Mouse (Mus musculus) embryo, embryonic 10.5 days (tissue): Measurements from ENCODE around the gene Uvrag.

Experiments
- DNase-seq: peaks from one replicate; pipeline ENCODE4 v3.0.0-alpha.2; 2015; ENCODE audit warnings: low spot score

The Uvrag gene

DNA sequence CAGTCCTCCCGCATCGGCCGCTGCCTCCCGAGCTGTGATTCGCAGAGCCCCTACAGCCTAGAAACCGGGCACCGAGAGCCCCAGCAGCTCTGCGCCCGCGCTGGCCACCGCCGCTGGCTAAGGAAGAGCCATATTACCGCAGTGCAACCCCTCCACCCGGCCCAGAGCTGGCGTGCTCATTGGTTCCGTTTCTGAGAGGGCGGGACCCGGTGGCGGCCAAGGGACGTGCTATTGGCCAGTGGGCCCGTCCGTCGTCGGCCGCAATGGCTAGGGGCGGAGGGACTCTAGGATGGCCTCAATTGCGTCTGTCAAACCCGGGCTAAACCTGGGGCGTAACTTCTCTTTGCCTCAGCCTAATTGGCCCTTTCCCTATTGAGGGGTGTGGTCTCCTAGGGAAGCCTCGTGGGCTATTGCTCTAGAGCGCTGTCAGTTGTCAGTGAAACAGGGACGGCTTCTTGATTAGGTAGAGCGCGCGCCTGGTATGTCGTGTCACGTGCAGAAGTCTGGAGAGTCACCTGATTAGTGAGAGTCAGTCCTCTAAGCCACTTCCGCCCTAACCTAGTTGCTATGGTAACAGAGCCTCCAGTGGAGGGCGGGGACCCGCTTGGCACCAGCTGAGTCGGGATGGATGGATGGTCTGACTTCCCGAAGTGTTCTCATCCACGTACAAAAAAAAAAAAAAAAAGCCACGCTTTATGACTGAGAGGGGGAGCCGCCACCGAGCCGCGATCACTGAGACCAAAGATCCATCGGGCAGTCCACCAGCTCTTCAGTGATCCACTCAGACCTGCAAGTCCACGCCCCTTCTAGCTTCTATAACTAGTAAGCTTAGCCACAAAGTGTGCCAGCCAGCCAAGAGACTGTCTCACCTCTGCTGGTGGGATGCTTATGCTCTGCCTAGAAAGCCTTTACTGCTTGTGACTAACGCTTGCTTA lies at the start of gene Uvrag:
Gene Uvrag, minus strand, starts transcription at position 158 of the 935 bp plus-strand sequence.
- peak; percentile 99 for DNase-seq

DNA sequence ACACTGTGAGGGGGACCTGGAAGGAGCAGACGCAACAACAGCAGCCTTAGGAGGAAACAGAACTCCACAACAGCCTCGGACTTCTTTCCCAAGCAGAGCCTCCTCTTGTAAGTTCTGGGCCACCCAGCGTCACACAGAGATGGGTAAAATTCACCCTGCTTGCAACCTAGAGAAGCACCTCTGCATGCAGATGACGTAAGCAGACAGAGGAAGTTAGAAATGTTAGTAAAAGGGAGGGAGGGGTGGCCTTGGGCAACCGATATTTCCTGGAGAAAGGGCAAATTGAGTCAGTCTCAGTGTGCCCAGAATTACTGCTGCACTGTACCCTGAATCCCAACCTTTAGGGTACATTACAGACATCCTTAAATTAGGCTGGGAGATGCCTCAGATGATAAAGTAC lies 48.9 kb upstream of the Uvrag start:
- DNase-seq = no peak

DNA sequence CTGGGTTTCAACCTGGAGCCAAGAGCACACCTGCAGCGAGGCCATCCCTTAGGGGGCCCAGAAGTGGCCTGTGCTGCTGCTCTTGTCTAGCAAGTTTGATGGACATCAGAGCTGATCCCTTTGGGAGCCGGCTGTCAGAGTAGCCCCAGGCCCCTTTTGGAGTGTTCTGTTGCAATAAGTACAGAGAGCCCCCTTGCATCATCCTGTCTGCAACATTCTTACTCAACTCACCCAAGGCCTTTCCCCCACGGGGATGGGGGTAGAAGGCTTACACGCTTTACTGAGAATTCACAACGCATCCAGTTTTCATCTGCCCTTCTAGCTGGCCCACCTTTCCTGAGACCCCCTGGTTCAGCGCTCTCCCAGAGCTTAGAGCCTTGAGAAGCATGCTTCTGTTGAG lies 47.7 kb upstream of the Uvrag start:
- no peak for DNase-seq

DNA sequence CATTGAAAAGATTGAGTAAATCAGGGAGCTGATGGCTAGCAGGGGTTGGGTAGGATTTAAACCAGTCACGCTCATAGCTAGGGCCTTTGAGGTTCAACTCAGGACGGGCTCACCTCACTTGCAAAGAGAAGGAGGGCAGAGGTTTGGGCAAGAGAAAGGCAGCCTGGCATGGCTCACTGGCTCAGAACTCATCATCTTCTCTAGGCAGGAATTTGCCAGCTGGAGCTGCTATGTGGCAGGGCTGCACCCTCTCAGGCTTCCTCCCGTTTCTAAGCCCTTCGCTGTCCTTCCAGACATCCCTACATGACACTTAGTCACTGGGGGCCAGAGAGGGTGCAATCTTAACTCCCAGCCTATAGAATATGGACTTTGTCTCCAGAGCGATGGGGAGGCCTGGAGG lies 46.5 kb upstream of the Uvrag start:
- no peak for DNase-seq

DNA sequence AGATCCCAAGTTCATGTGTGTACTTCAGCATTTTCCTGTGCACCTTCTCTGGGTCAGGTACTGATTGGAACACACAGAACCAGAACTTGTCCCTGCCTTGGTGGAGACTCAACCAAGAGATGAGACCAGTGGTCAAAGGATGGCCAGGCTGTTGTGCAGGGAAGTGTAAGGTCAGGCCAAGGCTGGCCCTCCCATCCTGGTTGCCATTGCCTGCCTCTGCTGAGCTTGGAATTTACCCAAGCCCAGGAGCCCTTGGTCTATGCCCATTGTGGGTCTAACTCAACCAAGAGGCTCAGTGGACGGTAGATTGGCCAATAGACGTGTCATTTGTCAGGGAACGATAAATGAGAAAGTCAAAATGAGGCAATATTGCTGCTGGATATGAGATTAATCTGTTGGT lies 44.5 kb upstream of the Uvrag start:
- DNase-seq = no peak

DNA sequence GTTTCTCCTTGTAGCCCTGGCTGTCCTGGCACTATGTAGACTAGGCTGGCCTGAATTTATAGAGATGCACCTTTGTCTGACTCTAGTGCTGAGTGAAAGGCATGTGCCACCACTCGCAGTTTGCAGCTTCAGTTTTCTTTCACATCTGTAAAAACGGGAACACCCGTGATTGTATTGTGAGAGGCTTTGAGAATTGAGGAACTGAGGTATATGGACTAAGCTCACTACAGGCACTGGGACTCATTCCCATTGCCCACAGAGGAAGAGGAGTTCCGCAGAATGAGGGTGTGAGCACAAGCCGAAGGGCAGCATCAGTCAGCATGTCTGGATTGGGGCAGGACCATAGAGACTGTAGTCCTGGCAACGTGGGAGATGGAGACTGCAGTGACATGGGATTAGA lies 42.8 kb upstream of the Uvrag start:
- DNase-seq = no peak

DNA sequence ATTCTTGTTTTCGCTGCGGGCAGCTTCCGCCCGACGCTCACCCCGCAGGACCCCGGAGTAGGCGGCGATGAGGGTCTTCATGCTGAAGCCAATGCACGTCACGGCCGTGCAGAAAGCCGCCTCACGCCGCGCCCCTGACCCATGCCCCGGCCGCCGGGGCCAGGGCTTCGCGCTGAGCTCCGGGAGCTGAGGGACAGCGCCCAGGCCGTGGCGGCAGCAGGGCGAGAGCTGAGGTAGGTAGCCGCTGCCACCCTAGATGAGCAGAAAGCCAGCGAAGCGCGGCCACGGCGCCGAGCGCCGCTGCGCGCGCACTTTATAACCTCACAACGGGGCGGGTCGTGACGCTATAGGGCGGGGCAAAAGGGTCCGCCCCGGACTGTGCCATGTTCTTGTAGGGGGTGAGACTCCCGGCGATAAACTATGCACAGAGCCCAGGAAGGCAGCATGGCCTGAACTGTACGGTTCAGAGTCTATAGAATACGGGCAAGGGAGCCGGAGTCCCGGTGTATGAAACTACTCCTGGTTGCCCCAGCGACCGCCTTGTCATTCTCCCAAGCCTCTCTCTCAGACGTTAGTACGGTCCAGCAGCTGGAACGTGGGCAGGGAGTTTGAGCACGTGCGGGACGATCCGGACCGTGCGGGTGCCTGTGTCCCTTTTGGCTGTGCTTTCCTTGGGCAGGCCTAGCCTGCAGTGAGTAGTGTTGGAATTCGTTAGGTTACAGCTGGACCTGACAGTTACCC lies 41.7 kb upstream of the Uvrag start, which contains the start of gene Dgat2:
Gene Dgat2, minus strand, starts transcription at position 288 of the 741 bp plus-strand sequence.
- DNase-seq = peak; percentile 92

DNA sequence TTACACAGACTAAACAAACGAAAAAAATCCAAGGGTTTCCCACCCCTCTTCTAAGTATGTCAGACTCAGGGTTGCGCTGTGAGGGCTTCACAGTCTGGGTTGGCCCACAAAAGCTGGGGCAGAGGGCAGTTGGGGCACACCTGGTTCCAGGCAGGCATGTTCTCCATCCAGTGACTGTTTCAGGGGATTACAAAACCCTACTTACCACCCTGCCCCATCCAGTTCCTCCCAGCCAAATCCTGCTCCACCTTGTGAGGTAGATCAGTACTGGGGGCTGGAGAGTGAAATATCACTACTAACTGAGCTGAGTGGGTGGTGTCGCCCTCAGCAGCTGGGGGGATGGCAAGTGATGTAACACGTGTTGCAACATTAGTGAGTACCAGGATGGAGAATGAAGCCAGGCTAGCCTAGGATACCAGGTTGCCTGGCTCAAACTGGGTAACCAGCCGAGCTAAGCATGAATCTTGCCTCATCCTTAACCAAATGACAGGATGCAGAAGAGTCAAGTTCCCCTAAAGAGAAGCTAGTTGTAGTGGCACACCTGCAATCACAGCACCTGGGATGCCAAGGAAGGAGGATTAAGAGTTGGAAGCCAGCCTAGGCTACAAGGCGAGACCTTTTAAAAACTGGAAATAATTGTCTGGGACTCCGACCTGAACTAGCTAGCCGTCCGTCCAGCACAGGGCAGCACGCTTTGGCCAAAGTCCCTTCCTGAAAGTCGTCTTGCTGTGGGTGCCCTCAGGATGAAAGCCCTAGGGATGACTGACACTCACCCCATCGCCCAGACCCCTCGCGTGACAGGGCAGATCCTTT lies 40.9 kb upstream of the Uvrag start:
- peak; percentile 4 for DNase-seq

DNA sequence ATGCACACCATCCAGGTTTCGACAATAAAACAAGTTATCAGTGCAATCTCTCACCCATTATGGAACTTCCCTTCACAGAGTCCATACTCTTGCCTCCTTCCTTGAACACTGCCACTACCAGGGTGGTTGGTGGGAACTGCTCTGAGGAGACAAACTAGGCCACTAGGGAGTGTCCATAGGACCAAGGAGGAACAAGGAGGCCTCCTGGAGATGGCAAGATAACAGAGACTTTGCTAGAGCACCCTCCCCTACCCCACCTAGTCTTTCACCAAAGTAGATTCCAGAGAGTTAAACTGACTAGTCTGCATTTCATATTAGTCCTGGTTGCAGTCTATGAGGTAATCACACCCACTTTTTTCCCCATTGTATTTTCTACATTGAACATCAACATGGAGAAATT lies 39.2 kb upstream of the Uvrag start:
- no peak for DNase-seq

DNA sequence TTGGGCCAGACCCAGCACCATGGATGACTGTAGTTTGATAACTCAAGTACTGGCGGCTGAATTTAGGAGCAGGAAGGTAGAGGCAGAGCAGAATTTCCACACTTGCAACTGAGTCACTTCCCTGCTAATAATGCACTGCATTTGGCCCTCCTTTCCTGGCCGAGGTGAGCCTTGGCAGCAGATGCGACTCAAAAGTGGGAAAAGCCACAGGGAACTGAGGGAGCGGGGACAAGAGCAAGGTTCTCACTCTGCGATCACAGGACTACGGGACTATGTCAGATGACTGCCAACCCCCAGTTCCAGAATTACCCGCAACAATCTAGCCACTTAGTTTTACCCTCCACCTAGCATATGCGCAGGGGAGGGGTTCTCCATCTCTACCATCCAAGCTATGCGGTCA lies 38.3 kb upstream of the Uvrag start:
- DNase-seq = no peak

DNA sequence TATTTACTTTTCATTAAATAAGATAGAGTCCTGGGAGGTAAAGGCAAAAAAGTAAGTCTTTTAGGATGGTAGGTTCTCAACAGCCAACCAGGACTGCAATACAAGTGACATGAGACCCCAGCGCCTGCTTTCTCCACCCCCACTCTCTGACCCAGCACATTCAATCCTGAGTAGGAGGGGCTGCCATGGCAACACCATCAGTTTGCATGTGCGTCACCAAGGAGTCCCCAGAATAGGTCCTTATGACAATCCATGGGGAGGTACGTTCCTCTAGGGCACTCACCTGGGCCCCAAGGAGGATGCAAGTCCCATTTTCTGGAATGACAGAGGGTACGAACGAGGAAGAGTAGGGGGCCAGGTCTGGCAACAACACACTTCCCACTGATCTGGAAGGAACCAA lies 36.4 kb upstream of the Uvrag start:
- no peak for DNase-seq

DNA sequence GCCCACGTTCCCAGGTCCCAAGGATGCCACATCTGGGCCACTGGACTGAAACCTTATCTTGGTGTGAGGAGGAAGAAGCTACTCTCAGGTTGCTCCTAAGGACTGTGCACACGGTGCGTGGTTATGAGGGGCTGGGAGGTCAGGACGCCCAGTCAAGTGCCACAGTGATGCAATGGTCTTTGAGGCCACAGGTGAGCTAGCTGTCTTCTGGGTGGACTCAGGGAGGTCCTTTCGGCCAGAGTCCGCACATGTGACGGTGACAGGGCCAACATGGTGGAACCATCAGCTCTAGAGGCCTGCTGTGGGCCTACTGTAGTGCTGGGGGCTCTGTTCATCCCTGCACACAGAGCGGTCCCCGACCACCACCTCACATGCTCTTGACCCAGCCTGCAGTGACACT lies 34.7 kb upstream of the Uvrag start:
- DNase-seq = no peak

DNA sequence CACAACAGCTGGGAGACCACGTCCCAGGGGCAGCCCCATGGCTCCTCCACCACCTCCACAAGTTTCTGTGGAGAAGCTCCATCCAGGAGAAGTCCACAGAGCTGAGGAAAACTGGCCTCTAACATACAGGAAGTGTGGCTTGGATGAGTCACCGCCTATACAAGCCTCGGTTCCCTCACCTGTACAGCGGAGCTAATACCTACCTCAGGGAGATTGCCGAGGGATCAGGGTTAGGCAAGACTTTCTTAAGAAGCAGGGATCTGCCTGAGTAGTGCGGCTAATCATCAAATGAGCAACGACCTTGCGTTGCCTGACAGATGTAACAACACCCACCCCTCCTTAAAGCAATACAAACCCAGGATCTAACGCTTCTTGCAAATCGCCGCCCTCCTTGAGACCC lies 34.2 kb upstream of the Uvrag start:
- no peak for DNase-seq

DNA sequence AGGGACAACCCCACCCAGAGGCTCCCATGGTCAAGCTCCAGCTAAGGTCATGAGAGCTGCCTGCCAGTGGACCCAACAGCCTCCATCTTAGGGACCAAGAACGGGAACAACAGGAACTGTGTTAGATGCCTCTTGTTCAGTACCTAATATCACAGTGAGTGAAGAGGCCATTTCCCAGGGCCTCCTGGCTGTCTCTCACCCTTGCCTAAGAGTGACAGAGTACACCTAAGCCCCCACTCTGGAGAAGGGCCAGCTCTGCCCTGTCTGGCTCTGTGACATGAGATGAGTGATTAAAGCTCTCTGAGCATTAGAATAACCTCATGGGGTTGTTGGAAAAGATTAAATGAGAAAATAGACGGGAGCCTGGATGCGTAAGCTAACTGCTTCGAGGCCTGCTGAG lies 33.1 kb upstream of the Uvrag start:
- DNase-seq = no peak

DNA sequence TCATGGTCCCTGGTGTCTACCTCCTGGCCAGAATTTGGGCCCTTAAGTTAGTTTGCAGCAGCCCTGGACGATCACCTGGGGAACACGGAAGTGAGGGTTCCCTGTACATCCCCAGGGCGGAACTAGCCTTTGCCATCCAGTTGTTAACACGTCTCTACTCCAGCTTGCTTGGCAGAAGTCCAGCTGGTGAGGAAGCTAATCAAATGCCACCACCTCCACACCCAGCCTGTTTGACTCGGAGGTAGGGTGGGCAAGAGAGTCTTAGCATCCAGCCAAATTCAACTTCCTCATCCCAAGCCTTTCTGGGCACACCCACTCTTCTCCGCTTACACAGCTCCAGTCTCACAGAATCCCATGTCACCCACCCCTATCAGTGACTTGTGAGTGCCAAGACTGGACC lies 32.0 kb upstream of the Uvrag start:
- DNase-seq = no peak

DNA sequence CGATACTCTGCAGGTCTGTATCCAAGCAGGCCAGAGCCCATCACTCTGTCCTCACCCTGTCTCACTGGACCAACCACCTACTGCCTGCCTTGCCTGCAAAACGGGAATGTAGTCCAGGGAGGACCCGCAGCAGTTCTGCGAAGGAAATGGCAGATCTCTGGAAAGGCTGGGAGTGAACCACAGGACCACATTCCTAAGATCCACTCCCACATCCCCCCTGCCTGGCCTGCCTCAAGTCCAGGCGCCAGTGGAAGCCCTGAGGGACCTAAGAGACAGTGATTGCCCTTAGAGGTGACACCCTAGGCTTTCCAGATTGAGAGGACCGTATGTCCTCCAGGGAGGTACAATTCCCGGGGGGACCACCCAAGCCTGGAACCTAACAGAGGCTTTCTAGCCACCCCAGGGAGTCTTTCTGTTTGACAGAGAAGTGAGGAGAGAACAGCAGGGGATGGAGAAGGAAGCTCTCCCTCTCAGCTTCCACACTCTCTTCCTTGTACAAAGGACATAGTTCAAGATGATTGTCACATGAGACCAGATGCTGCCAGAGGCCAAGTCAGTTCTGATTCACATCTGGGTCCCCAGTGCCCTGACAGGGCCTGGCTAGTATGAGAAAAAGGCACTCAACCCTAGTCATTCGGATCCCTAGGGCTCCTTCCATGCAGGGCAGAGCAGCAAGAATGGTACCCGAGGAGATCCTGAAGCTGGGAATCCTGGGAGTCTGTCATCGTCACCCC lies 31.0 kb upstream of the Uvrag start:
- no peak for DNase-seq

DNA sequence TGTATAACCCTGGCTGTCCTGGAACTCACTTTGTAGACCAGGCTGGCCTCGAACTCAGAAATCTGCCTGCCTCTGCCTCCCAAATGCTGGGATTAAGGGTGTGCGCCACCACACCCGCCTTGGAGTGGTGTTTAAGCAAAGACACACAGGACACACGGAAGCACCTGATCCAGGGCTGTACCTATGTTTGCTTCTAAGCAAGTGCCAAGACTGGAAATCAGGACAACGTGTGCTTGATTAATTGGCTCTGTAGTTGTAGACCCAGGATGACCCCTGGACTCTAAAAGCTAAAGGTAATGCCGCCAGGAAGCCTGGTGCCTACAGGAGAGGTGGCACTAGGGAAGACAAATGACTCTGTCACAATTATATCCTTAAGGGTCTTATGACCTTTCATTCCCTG lies 29.6 kb upstream of the Uvrag start:
- DNase-seq = no peak

DNA sequence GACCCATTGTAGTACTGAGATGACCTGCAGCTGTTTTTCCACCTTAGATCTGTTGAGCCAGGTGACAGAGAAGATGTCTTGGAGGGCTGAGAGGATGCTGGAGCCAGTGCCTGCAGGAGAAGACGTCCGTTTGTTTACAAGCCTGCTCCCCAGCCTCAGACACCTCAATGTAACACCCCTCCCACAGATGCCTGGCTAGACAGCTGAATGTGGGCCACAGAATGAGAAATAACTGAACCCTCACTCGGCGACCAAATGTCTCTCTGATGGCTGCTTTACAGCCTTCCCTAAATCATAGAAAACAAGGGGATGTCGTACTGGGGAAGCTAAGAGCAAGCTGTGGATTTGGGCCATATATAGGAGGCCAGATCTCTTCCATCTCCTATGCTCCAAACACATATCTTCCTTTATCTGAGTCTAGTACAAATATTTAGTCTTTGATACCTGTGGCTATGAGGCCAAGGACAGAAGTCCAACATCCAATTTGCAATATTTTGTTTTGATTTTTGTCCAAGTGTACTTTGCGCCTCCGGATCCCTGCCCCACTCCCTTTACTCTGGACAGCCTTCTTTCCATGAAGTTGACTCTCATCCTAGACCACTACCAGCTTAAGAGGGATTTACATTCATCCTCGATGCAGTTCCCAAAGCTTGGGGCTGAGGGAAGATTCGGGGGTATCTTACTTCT lies 28.9 kb upstream of the Uvrag start:
- DNase-seq = no peak

DNA sequence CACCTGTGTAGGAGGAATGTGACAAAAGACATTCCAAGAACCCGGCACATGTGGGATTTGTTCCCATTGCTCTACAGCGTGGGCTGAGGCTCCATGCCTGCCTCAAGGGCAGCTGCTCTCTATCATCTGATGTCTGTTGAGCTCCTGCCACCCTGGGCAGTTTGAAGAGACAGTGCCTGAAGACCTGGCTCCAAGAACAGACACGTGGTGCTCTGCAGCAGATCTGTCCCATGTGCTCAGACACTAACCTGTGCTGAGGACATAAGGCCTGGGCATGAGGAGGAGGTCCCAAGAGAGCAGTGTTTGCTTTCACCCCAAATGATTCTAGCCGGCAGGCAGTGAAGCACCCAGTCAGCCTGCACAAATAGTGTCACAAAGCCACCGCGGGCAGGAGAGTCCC lies 27.8 kb upstream of the Uvrag start:
- no peak for DNase-seq

DNA sequence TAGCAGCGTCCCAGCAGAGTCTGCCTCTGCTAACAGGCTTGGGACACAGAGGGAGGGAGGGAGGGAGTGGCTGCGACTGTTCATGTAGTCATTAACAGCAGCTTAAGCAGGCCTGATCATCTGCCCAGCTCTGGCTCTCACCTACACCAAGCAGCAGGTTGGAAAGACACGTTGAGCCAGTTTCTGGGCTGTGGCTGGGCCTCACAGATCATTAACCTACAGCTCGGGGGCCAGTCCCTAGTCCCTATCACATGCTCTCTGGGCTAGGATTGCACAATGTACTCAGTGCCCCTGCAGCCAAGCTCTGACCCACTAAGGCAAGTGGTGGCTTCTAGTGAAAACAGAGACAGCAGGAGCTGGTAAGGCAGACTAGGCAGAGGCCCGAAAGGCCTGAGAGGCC lies 27.0 kb upstream of the Uvrag start:
- DNase-seq = no peak

DNA sequence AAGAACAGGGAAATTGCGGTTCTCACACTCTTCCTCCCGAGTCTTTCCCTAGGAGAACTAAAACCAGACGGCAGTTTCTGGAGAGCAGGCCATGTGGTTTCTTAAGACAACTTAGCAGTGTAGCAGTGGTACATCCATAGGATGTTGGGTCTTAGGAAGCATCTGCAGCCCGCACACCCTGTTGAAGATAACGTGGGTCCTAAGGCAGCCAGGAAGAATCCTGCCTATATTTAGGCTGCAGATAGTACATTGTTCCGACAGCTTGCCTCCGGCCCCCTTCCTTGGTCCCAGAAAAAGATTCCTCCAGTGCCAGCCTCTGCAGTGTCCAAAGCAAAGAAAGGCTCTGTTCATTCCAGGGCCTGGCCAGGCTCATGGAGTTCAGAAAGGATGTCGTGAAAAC lies 25.2 kb upstream of the Uvrag start:
- DNase-seq = no peak
